Mouse (Mus musculus) thymus, adult 2 months (tissue): ENCODE data around the gene Borcs8.

ENCODE experiments used
- CTCF ChIP-seq: fragments of 200-500 bp; IDR thresholded peaks from 2 replicates; pipeline ENCODE4 v1.5.1; 2012; ENCODE audit warnings: mild to moderate bottlenecking, control low read depth, low read length, moderate library complexity, borderline replicate concordance; ENCODE audit not compliant: control insufficient read depth, poor library complexity, insufficient read depth; ENCODE audit errors: extremely low read depth
- POLR2A ChIP-seq: fragments of 200-500 bp; IDR thresholded peaks from 2 replicates; pipeline ENCODE4 v1.6.1; 2012; ENCODE audit warnings: mild to moderate bottlenecking, low read length, control low read depth, moderate library complexity; ENCODE audit not compliant: control insufficient read depth, poor library complexity, insufficient read depth; ENCODE audit errors: extremely low read depth

DNA sequence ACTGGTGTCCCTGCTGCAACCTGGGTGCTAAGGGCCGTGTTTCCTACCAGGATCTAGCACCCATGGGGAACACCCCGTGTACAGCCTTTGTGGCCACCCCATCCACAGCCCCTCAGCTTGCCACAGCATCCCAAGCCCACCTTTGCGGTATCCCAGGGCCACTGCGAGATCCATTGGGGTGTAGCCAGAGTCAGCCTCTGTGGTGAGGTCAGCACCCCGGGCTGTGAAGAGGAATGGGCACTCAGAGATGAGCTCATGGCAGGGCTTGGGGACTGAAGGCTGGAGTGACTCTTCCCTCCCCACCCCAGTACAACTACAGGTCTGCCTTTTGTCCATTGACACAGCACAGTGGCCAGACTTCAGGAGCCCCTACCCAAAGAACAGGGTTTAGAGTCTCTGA is 5.2 kb upstream of the Borcs8 start:
- TF ChIP-seq CTCF (no peak), POLR2A (no peak)
